Mouse (Mus musculus) G1E (cell line): ENCODE measurements at regions not wholly inside any gene's neighbourhood (a gene's known extent, or its start where the extent isn't known, plus 50 kb on each side); places are given as distances from the start of the nearest gene placed in this dataset.

Source experiments
- CTCF ChIP-seq: IDR thresholded peaks from 2 replicates; pipeline ENCODE4 v1.5.1; 2012; ENCODE audit warnings: low read depth, low read length, inconsistent platforms, mixed read lengths
- GATA1 ChIP-seq: IDR thresholded peaks from 2 replicates; pipeline ENCODE4 v1.6.1; 2012; ENCODE audit warnings: borderline replicate concordance, low read length, inconsistent platforms, mixed read lengths
- POLR2AphosphoS5 ChIP-seq: IDR thresholded peaks from 2 replicates; pipeline ENCODE4 v1.6.1; 2012; ENCODE audit warnings: low read depth, low read length, inconsistent platforms; ENCODE audit not compliant: insufficient replicate concordance

GRCm38 (mm10) chr1:35717659-35718058 lies 350.5 kb upstream of the Hs6st1 start:
- no peak for TF ChIP-seq CTCF
- TF ChIP-seq GATA1, result no peak
- TF ChIP-seq POLR2AphosphoS5, result no peak
